Comparison of ENCODE assay signal across 11 mouse cellular contexts in the genomic region with DNA sequence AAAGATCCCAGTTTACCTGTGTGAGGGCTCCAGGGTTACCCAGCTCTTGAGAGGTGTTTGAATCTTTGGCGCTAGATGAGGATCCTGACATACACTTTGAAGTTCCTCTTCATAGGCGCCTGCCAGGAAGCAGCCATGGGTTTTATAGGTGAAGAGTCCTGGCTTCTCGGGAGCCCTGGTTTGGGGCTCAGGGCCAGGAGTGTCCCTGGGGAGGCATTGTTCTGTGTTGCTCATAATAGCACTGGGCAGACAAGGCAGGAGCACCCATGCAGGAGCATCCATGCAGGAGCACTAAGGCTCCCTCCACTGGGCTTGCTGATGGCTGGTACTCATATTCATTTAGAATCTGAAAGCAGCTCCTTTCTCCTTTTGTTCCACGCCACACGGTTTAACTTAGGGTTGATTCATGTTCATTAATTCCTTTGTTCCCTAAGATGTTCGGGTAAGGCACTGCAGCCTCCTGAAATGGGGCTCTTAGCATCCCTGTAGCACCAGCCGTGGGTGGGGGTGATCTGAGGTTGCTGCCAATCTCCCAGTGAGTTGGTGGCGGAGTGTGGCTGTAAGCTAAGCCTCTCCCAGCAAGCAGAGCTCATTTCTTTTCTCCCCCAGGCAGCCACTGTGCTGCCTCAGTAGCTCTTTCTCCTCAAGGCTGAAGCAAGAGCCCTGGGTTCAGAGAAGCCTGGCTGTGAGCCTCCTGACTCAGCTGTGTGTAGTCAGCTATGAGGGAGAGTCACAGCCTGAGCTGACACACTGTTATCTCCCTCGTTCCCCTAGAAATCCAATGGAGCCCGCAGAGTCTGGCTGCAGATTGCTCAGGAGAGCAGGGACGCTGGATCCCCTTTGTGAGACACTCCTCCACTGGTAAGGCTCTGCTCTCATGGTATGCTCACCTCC.
A peak's percentile ranks its signal among the peaks of the same experiment; 100 is the strongest.
DNase-seq lines count a peak whose midpoint lies in the region; TF ChIP-seq lines count a peak whose summit lies in the region.
"Had no signal": no experiment of that assay in that cellular context is flagged by ENCODE, and none has a peak within 500 bp of the region (broad histone marks: within the 10 kb centered on the region; RNA-seq: fewer than 3 reads in every experiment).

No protein-coding gene starts in this region.

- TF ChIP-seq CTCF in heart, adult 2 months (IDR thresholded peaks at IDR 0.05) = no peak

- no peak overlapping the region for H3K9ac ChIP-seq in heart, adult 2 months (ENCODE audit: low read depth, low read length)
- H3K9ac ChIP-seq: heart, embryonic 15.5 days; stomach, embryonic 15.5 days had no signal

- DNase-seq in heart, adult 2 months = peak; percentile 37 to 48
- DNase-seq in heart, postnatal 25 days (ENCODE audit: low spot score) = no peak
- DNase-seq in adipocyte (ENCODE audit: low spot score) = peak; percentile 44
- DNase-seq in frontal cortex, postnatal 36 days (ENCODE audit: low spot score in 2 of 2) = peak; percentile 70 to 77
- DNase-seq in embryo, embryonic 10.5 days (ENCODE audit: low spot score) = no peak
- no peak for DNase-seq in gastrocnemius, adult 8-10 months (ENCODE audit: low spot score in 2 of 2)
- no peak for DNase-seq in gastrocnemius, postnatal 14 days

- intact Hi-C loops in heart, adult 2 months (cut with DNase I) = no loop called here
- intact Hi-C loops in heart, postnatal 25 days (cut with DNase I) = no loop called here
- intact Hi-C loops in gastrocnemius, postnatal 14 days (cut with DNase I; ENCODE audit: low total_unique reads) = no loop called here

- no peaks in the 10 kb centered on the region for H3K36me3 ChIP-seq in heart, adult 2 months (ENCODE audit: control insufficient read depth, insufficient read depth, low read length)
- no peaks in the 10 kb centered on the region for H3K36me3 ChIP-seq in myocyte (ENCODE audit: control insufficient read depth, insufficient read depth)
- H3K36me3 ChIP-seq: G1E; heart, embryonic 15.5 days; stomach, embryonic 15.5 days had no signal

- peaks cover 2% of the 10 kb centered on the region for H3K4me1 ChIP-seq in heart, adult 2 months (ENCODE audit: control insufficient read depth, insufficient read depth, low read length)

- TF ChIP-seq POLR2A in heart, adult 2 months (IDR thresholded peaks at IDR 0.05; ENCODE audit: insufficient read depth, low read depth, low read length) = no peak
- TF ChIP-seq POLR2A in myocyte (IDR thresholded peaks at IDR 0.05; ENCODE audit: insufficient read length, low read depth) = no peak

- H3ac ChIP-seq in myocyte (ENCODE audit: control insufficient read depth, insufficient read length) = no peak overlapping the region

- WGBS in heart, adult 2 months = 62% methylated on average over 11 of the region's 11 CpGs

- peak overlapping the region; percentile 24 for H3K4me2 ChIP-seq in myocyte (ENCODE audit: low read depth)
- H3K4me2 ChIP-seq: heart, embryonic 15.5 days; stomach, embryonic 15.5 days had no signal

- H3K27me3 ChIP-seq in heart, adult 2 months (ENCODE audit: control insufficient read depth, insufficient read depth, low read length) = no peaks in the 10 kb centered on the region
- no peaks in the 10 kb centered on the region for H3K27me3 ChIP-seq in myocyte (ENCODE audit: control insufficient read depth, insufficient read depth, insufficient read length)
- H3K27me3 ChIP-seq: heart, embryonic 15.5 days; stomach, embryonic 15.5 days had no signal

- H3K4me3 ChIP-seq in heart, adult 2 months = no peak overlapping the region
- H3K4me3 ChIP-seq in myocyte = no peak overlapping the region
- H3K4me3 ChIP-seq: heart, embryonic 15.5 days; stomach, embryonic 15.5 days had no signal

- no peaks in the 10 kb centered on the region for H3K79me2 ChIP-seq in heart, adult 2 months (replicated peaks; ENCODE audit: control insufficient read depth, insufficient read depth, low read length)
- H3K79me2 ChIP-seq in myocyte (ENCODE audit: control insufficient read depth, insufficient read depth) = no peaks in the 10 kb centered on the region

- no peak for TF ChIP-seq EP300 in heart, adult 2 months (IDR thresholded peaks at IDR 0.05; ENCODE audit: insufficient read depth, low read depth, low read length)

- H3K27ac ChIP-seq in heart, adult 2 months = no peak overlapping the region
- H3K27ac ChIP-seq: heart, embryonic 15.5 days; stomach, embryonic 15.5 days had no signal

TF ChIP-seq in myocyte, 11 proteins besides CTCF, POLR2A, EP300 and RAD21:
- TF ChIP-seq TCF12 (IDR thresholded peaks at IDR 0.05; ENCODE audit: insufficient read depth, poor library complexity, severe bottlenecking) (no peak), POLR2AphosphoS2 (IDR thresholded peaks at IDR 0.05; ENCODE audit: insufficient read length, low read depth) (no peak), E2F4 (IDR thresholded peaks at IDR 0.05; ENCODE audit: insufficient read depth) (no peak), MYOG (IDR thresholded peaks at IDR 0.05; ENCODE audit: control insufficient read depth in 1 of 3, insufficient read depth in 1 of 3, insufficient read length in 2 of 3, low read depth in 2 of 3) (no peak), TCF3 (IDR thresholded peaks at IDR 0.05; ENCODE audit: insufficient read length, low read depth) (no peak), USF1 (IDR thresholded peaks at IDR 0.05; ENCODE audit: low read depth) (no peak), MYOD1 (IDR thresholded peaks at IDR 0.05; ENCODE audit: control insufficient read depth in 1 of 3, insufficient read length in 2 of 3, low read depth in 2 of 3) (no peak), MAX (IDR thresholded peaks at IDR 0.05; ENCODE audit: low read depth) (no peak), REST (IDR thresholded peaks at IDR 0.05; ENCODE audit: insufficient read depth, insufficient read length) (no peak), CEBPB (IDR thresholded peaks at IDR 0.05; ENCODE audit: insufficient read depth, poor library complexity, severe bottlenecking) (no peak)

Comparison
In these comparisons a context has a peak if more than half of its experiments do, and no peak if none do; other contexts are left out.
1. DNase-seq: peak in heart, adult 2 months (2 of 2), adipocyte (single experiment) and frontal cortex, postnatal 36 days (2 of 2); none in heart, postnatal 25 days (single experiment), embryo, embryonic 10.5 days (single experiment), gastrocnemius, adult 8-10 months (0 of 2) and gastrocnemius, postnatal 14 days (single experiment).